Mouse (Mus musculus) midbrain, embryonic 15.5 days (tissue): ENCODE data around the gene Birc5. TPM values are rescaled to one million over a fixed set of nuclear protein-coding genes. Genes with fewer than 3 reads are reported as not detected.
A peak's percentile ranks its signal among the peaks of the same experiment; 100 is the strongest.

Experiments
- ATAC-seq: fragments of 200-750 bp; cut with Nextera tagmentation; replicated peaks from 2 replicates; pipeline ENCODE4 v1.8.0; 2017; ENCODE audit warnings: moderate TSS enrichment
- H3K27ac ChIP-seq: fragments of 300-500 bp; sonication (generic); 2 replicates; pipeline ENCODE4 v1.5.1; 2015; ENCODE audit warnings: mild to moderate bottlenecking, inconsistent platforms
- H3K27me3 ChIP-seq: fragments of 300-500 bp; sonication (generic); replicated peaks from 2 replicates; pipeline ENCODE4 v1.6.1; 2015; ENCODE audit warnings: inconsistent platforms
- H3K36me3 ChIP-seq: fragments of 300-500 bp; sonication (generic); replicated peaks from 2 replicates; pipeline ENCODE4 v1.6.1; 2015; ENCODE audit warnings: inconsistent platforms
- H3K4me1 ChIP-seq: fragments of 300-500 bp; sonication (generic); 2 replicates; pipeline ENCODE4 v1.6.1; 2015; ENCODE audit warnings: inconsistent platforms
- H3K4me2 ChIP-seq: fragments of 300-500 bp; sonication (generic); 2 replicates; pipeline ENCODE4 v1.6.1; 2015; ENCODE audit warnings: inconsistent platforms, mild to moderate bottlenecking, moderate library complexity
- H3K4me3 ChIP-seq: fragments of 300-500 bp; sonication (generic); 2 replicates; pipeline ENCODE4 v1.5.1; 2015; ENCODE audit warnings: mild to moderate bottlenecking, inconsistent platforms
- H3K9ac ChIP-seq: fragments of 300-500 bp; sonication (generic); 2 replicates; pipeline ENCODE4 v1.6.1; 2015; ENCODE audit warnings: mild to moderate bottlenecking, inconsistent platforms
- H3K9me3 ChIP-seq: fragments of 300-500 bp; sonication (generic); 2 replicates; pipeline ENCODE4 v1.6.1; 2016; ENCODE audit warnings: inconsistent platforms
- WGBS: fragments of 180-500 bp; shearing (Covaris S2); methylation state at CpG from one replicate; pipeline ENCODE4 v1.1.7; 2015; ENCODE audit warnings: mixed read lengths; 5-methylcytosine and 5-hydroxymethylcytosine counted together
- polyA plus RNA-seq: library from polyadenylated mRNA; unstranded; fragments of >200 nt; fragmentation: Nextera tagmentation; extraction: Ambion mirVana; gene quantifications from 2 replicates; pipeline ENCODE4 v1.2.1, GENCODE M21; 2015

Gene Birc5
- polyA plus RNA-seq, 1 experiment from 2014 or later = 29.4 TPM

GRCm38 (mm10) chr11:117880336-117880976 is 31.4 kb downstream of the Birc5 start:
- Histone ChIP-seq H3K9me3 (no peaks in the 10 kb centered on the region), H3K36me3 (no peaks in the 10 kb centered on the region), H3K27ac (no peak overlapping the region), H3K4me1 (peaks cover 20% of the 10 kb centered on the region), H3K4me2 (no peak overlapping the region), H3K27me3 (no peaks in the 10 kb centered on the region), H3K4me3 (no peak overlapping the region), H3K9ac (no peak overlapping the region)
- no peak for ATAC-seq
- WGBS = 89% methylated on average over 9 of the region's 9 CpGs

- ATAC-seq = no peak
- Histone ChIP-seq H3K4me1 (peaks cover 20% of the 10 kb centered on the region), H3K9me3 (no peaks in the 10 kb centered on the region), H3K36me3 (no peaks in the 10 kb centered on the region), H3K9ac (no peak overlapping the region), H3K27ac (no peak overlapping the region), H3K4me3 (no peak overlapping the region), H3K27me3 (no peaks in the 10 kb centered on the region), H3K4me2 (no peak overlapping the region)
- WGBS = 83% methylated on average over 6 of the region's 6 CpGs
Measured at GRCm38 (mm10) chr11:117880977-117881358, 31.9 kb downstream of the Birc5 start.

GRCm38 (mm10) chr11:117881787-117882186 is 32.7 kb downstream of the Birc5 start:
- Histone ChIP-seq H3K9me3 (no peaks in the 10 kb centered on the region), H3K4me3 (no peak overlapping the region), H3K36me3 (no peaks in the 10 kb centered on the region), H3K4me1 (peaks cover 20% of the 10 kb centered on the region), H3K27me3 (no peaks in the 10 kb centered on the region), H3K27ac (no peak overlapping the region), H3K9ac (no peak overlapping the region), H3K4me2 (no peak overlapping the region)
- 18% methylated on average over 8 of the region's 8 CpGs for WGBS
- ATAC-seq = no peak

- H3K27me3 ChIP-seq = no peaks in the 10 kb centered on the region
- no peak overlapping the region for H3K9ac ChIP-seq
- H3K36me3 ChIP-seq = no peaks in the 10 kb centered on the region
- no peak overlapping the region for H3K27ac ChIP-seq
- ATAC-seq = no peak
- no peaks in the 10 kb centered on the region for H3K9me3 ChIP-seq
- no peak overlapping the region for H3K4me2 ChIP-seq
- 79% methylated on average over 1 of the region's 1 CpGs for WGBS
- H3K4me1 ChIP-seq = peaks cover 20% of the 10 kb centered on the region
- H3K4me3 ChIP-seq = no peak overlapping the region
Measured at GRCm38 (mm10) chr11:117882208-117882607, 33.2 kb downstream of the Birc5 start.

GRCm38 (mm10) chr11:117886000-117886399 is 36.9 kb downstream of the Birc5 start:
- WGBS = 69% methylated on average over 5 of the region's 5 CpGs
- Histone ChIP-seq H3K9ac (no peak overlapping the region), H3K9me3 (no peaks in the 10 kb centered on the region), H3K36me3 (no peaks in the 10 kb centered on the region), H3K27ac (no peak overlapping the region), H3K27me3 (no peaks in the 10 kb centered on the region), H3K4me2 (no peak overlapping the region), H3K4me1 (peaks cover 34% of the 10 kb centered on the region), H3K4me3 (no peak overlapping the region)
- no peak for ATAC-seq

- Histone ChIP-seq H3K27ac (no peak overlapping the region), H3K9ac (peak overlapping the region; percentile 27; the same call in 1 of the 2 replicates), H3K27me3 (no peaks in the 10 kb centered on the region; the same call in 1 of the 2 replicates), H3K4me3 (no peak overlapping the region), H3K4me2 (peak overlapping the region; percentile 48), H3K36me3 (no peaks in the 10 kb centered on the region), H3K4me1 (peaks cover 31% of the 10 kb centered on the region), H3K9me3 (no peaks in the 10 kb centered on the region)
- 22% methylated on average over 20 of the region's 20 CpGs for WGBS
- ATAC-seq = 0 out of 2 replicates have a peak, but pooled peaks have one; percentile 35
Measured at GRCm38 (mm10) chr11:117888168-117888852, 39.3 kb downstream of the Birc5 start.

- no peaks in the 10 kb centered on the region for H3K36me3 ChIP-seq
- ATAC-seq = peak; percentile 52
- H3K9ac ChIP-seq = peak overlapping the region; percentile 27
- peak overlapping the region; percentile 44 for H3K27ac ChIP-seq
- peak overlapping the region; percentile 48 for H3K4me2 ChIP-seq
- 2% methylated on average over 33 of the region's 33 CpGs for WGBS
- no peaks in the 10 kb centered on the region; the same call in 1 of the 2 replicates for H3K27me3 ChIP-seq
- H3K4me1 ChIP-seq = peaks cover 31% of the 10 kb centered on the region
- peak overlapping the region; percentile 17 for H3K4me3 ChIP-seq
- no peaks in the 10 kb centered on the region for H3K9me3 ChIP-seq
Measured at GRCm38 (mm10) chr11:117888853-117889822, 40.1 kb downstream of the Birc5 start.

GRCm38 (mm10) chr11:117889887-117890340 is 40.9 kb downstream of the Birc5 start:
- Histone ChIP-seq H3K27me3 (no peaks in the 10 kb centered on the region; the same call in 1 of the 2 replicates), H3K9me3 (no peaks in the 10 kb centered on the region), H3K4me1 (peaks cover 31% of the 10 kb centered on the region), H3K27ac (peak overlapping the region; percentile 44), H3K4me3 (no peak overlapping the region), H3K9ac (0 out of 2 replicates have a peak overlapping the region, but pooled peaks have one; percentile 5), H3K36me3 (no peaks in the 10 kb centered on the region), H3K4me2 (peak overlapping the region; percentile 48; the same call in 1 of the 2 replicates)
- WGBS = 4% methylated on average over 11 of the region's 11 CpGs
- peak; percentile 54; the same call in 1 of the 2 replicates for ATAC-seq

- Histone ChIP-seq H3K9ac (no peak overlapping the region), H3K27ac (peak overlapping the region; percentile 3; the same call in 1 of the 2 replicates), H3K4me3 (no peak overlapping the region), H3K9me3 (no peaks in the 10 kb centered on the region), H3K36me3 (no peaks in the 10 kb centered on the region), H3K4me2 (no peak overlapping the region), H3K4me1 (peaks cover 31% of the 10 kb centered on the region), H3K27me3 (no peaks in the 10 kb centered on the region; the same call in 1 of the 2 replicates)
- ATAC-seq = no peak
- 22% methylated on average over 13 of the region's 13 CpGs for WGBS
Measured at GRCm38 (mm10) chr11:117890519-117891282, 41.6 kb downstream of the Birc5 start.

- H3K27ac ChIP-seq = no peak overlapping the region
Measured at GRCm38 (mm10) chr11:117891581-117892175, 42.6 kb downstream of the Birc5 start.

GRCm38 (mm10) chr11:117892199-117892598 is 43.1 kb downstream of the Birc5 start:
- Histone ChIP-seq H3K27ac (no peak overlapping the region), H3K9ac (no peak overlapping the region), H3K36me3 (no peaks in the 10 kb centered on the region), H3K4me2 (no peak overlapping the region), H3K4me1 (peaks cover 31% of the 10 kb centered on the region), H3K9me3 (no peaks in the 10 kb centered on the region), H3K4me3 (no peak overlapping the region), H3K27me3 (no peaks in the 10 kb centered on the region; the same call in 1 of the 2 replicates)
- WGBS = 56% methylated on average over 6 of the region's 6 CpGs
- no peak for ATAC-seq

More at GRCm38 (mm10) chr11:117891581-117892175, 42.6 kb downstream of the Birc5 start:
- 94% methylated on average over 19 of the region's 19 CpGs for WGBS
- Histone ChIP-seq H3K36me3 (no peaks in the 10 kb centered on the region), H3K9ac (no peak overlapping the region), H3K27me3 (no peaks in the 10 kb centered on the region; the same call in 1 of the 2 replicates), H3K4me3 (no peak overlapping the region), H3K4me2 (no peak overlapping the region), H3K4me1 (peaks cover 31% of the 10 kb centered on the region), H3K9me3 (no peaks in the 10 kb centered on the region)
- no peak for ATAC-seq
